Mouse (Mus musculus) liver (tissue): ENCODE data around the gene 3110082I17Rik.

Source experiments
- DNase-seq: peaks from one replicate; pipeline ENCODE4 v3.0.0-alpha.2; 2020; ENCODE audit warnings: mixed read lengths

3110082I17Rik gene

GRCm38 (mm10) chr5:139392219-139393196 is 67.8 kb downstream of the 3110082I17Rik start:
- DNase-seq = no peak

- DNase-seq = no peak
Observed at GRCm38 (mm10) chr5:139391309-139391990, 68.9 kb downstream of the 3110082I17Rik start.

DNA sequence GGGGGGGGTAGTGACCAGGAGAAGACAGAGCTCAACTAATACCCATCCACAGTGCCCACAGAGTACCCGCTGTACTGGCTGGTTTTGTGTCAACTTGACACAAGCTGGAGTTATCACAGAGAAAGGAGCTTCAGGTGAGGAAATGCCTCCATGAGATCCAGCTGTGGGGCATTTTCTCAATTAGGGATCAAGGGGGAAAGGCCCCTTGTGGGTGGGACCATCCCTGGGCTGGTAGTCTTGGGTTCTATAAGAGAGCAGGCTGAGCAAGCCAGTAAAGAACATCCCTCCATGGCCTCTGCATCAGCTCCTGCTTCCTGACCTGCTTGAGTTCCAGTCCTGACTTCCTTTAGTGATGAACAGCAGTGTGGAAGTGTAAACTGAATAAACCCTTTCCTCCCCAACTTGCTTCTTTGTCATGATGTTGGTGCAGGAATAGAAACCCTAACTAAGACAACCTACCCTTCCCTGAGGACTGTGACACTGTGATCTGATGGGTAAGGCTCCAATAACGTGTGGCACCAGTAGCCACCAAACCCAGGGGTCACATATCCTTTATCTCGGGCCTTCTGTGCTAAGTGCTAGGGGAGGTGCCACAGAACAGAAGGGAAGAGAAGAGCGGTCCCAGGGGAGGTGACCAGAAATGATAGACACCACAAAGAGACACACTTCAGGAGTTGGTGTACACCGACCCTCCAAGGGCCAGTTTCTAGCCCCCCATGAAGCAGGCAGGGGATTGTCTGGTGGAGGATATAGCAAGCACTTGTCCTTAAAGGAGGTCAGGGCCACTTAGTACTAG is 69.8 kb downstream of the 3110082I17Rik start:
- peak; percentile 58 for DNase-seq

GRCm38 (mm10) chr5:139389676-139390061 is 70.7 kb downstream of the 3110082I17Rik start:
- peak; percentile 93 for DNase-seq

DNA sequence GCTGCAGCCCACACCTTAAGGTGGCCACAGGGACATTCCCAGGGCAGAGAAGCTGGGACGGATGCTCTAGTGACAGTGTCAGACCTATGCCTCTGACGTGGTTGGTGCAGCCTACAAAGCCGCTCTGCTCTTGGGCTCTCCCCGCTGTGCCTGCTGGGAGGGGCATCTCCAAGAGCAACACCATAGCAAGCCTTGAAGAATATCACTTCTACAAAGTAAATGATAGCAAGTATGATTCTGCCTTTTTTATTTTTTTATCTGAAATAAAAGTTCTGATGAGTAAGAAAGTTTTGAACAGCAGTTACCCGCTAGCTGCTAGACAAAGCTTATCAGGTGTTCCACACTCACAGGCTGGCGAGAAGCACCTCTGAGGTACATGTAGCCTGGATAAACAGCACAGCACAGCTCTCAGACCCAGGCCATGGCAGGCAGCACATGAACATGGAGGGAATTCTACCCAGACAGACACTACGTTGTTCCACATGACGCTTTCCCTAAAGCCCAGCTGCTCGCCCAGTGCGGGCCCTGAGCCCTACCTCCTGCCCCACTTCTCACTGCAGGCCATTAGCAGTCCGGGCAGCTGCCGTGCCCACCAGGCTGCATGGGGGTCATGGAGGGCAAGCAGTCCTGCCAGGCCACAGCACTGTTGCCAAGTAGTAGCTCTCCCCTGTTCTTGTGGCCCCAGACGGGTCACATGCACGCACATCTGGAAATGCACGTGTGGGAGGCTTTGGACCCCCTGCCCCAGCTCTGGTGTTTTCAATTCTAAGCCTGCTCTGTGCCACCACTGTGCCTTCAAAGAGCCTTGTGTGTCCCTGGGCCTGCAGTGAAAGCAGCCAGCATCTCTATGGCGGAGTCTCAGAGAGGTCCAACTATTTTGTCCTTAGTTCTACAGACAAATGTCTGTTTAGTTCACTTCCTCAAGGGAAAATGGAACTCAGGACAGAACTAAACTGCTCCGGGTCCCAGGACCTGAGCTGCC is 71.3 kb downstream of the 3110082I17Rik start:
- peak; percentile 84 for DNase-seq

GRCm38 (mm10) chr5:139388195-139388570 is 72.1 kb downstream of the 3110082I17Rik start:
- DNase-seq = no peak

DNA sequence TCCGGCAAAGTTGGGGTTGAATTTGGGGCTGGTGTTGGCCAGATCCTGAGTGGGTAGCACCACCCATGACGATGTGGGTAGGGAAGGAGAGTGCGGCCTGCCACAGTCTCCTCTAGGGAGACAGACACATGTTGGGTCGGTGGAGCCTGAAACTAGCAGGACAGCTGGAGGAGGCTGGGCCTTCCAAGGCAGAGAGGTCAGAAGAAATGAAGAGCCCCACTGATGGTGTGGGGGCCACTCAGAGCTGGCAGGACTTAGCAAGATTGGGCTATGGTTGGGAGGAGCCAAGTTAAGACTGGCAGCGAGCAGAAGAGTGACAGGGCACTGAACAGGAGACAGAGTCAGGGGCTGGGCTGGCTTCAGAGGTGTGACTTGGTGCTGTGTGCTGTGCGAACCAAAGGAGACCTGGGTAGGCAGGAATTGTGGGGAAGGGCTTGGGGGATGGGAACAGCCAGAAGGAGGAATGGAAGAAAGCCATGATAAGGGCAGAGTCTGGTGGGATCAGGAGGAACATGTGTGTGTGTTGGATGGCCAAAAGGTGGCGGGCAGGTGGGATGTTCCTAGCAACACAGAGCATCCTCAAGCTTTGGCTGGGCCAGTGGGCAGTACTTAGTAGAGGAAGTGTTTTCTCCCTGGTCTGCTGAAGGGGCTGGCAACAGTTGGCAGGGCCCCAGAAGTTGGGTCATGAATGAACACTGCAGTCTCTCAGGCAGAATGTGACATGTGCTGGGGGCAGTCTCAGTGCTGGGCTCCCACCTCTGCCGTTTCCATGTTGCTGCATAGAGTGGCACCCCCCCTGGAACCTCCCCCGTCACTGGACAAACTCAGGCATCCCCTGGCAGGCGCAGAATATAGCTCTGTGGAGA is 72.8 kb downstream of the 3110082I17Rik start:
- peak; percentile 64 for DNase-seq

DNA sequence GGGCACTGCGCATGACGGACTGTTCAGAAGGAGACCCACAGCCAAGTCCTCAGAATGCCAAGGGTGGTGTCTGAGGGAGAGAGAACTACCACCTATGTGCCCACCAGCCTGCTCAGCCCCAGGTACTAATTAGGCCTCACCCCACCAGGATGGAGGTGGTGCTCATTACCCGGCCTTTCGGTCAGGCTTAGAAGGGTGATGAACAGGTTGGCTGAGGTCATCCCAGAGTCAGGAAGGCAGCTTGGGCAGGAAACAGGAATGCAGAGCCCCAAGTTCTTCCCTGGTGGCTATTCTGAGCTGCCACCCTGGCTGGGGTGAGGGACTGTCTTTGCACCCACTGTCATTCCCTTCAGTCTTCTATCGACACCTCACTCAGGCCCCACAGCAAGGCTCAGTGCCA is 74.3 kb downstream of the 3110082I17Rik start:
- DNase-seq = no peak

DNA sequence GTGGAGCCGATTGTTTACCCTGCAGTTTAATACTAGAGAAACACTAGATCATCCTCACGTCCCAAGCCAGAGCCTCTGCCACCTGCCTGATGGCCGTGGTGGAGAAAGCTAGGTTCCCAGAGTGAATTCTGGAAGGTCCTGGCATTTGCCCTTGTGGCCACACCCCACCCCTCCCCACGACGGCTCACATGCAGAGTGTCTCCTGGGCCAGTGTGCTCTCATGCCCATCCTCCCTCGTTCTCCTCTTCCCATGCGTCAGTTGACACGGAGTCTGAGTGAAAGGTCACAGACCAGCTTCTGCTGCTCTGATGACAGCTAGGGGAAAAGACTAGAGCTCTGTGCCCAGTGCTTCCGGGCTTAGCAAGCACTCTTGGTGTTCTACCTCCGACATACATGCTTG is 75.8 kb downstream of the 3110082I17Rik start:
- peak; percentile 59 for DNase-seq

- DNase-seq = no peak
Observed at GRCm38 (mm10) chr5:139383234-139383633, 77.1 kb downstream of the 3110082I17Rik start.

- DNase-seq = peak; percentile 88
Observed at GRCm38 (mm10) chr5:139382760-139383159, 77.6 kb downstream of the 3110082I17Rik start.

DNA sequence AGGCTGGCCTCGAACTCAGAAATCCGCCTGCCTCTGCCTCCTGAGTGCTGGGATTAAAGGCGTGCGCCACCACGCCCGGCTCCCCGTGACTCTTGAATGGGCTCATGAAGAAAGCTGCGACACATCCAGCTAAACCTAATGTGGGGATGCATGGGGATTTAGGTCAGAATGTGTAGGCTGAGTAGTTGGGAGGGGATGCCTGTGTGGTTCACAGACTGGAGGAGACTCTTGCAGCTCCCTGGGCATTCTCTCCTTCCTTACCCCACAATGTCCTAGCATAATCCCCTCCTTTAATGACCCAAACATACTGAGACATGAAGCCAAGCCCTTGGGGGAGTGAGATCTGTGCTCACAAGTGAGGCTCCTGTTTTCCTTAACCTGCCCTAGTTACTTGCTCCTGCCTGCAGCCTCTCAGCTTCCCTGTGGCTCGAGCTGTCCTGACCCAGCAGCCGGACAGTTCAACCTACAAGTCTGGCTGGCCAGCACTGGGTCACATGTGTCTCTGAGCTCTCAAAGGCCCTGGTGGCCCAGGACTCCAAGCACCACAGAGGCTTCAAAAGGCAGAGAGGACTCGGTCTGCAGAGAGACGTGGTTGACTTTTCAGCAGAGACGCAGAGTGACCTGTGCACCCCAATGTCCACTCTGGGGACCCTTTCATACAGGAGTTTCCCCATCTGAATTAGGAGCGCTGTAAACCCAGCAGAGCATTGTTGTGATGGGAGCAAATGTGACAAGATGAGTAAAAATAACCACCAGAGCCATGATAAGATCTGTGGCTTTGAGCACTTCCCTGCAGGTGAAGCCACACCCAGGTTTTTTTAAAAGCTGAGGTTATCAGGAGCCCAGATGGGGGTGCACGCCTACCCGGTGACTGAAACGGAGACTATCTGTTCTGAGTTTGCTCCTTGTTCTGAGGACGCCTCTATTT is 78.5 kb downstream of the 3110082I17Rik start:
- peak; percentile 89 for DNase-seq

DNA sequence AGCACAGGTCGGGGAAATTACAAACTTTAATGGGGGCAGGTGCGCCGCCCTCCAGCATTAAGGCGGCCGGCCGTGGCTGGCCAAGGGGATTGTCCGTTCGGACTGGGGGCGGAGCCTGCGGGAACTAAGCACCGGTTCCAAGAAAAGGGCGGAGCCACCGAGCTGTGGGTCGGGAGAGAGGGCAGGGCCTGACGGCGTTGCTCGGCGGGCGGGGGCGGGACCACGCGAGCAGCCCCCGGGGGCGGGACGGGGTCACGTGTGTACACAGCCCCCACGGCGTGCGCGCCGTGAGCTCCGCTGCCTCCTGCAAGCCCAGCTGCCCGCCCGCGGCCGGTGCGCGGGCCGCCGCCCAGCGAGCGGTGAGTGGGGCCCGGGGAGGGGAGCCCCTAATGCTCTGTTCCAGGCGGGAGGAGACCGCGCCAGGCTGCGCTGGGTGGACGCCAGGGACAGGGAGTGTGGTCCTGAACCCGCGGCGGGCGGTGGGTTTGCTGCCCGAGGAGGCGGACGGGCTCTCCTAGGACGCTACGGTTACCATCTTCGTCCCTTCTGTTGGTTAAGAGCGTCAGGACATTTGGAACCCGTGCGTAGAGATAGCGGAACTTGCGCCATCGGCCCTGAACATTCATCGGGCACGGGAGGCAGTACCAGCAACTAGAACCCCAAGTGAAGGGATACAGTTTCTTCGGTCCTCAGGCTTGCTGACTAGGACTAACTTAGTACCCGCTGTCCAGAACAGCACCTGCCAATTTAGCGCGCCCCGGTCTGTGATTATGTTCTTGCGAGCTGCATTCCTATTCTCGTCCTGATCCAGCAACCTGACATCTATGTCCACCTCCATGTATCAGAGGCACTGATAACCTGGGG is 79.7 kb downstream of the 3110082I17Rik start:
- peak; percentile 99 for DNase-seq

DNA sequence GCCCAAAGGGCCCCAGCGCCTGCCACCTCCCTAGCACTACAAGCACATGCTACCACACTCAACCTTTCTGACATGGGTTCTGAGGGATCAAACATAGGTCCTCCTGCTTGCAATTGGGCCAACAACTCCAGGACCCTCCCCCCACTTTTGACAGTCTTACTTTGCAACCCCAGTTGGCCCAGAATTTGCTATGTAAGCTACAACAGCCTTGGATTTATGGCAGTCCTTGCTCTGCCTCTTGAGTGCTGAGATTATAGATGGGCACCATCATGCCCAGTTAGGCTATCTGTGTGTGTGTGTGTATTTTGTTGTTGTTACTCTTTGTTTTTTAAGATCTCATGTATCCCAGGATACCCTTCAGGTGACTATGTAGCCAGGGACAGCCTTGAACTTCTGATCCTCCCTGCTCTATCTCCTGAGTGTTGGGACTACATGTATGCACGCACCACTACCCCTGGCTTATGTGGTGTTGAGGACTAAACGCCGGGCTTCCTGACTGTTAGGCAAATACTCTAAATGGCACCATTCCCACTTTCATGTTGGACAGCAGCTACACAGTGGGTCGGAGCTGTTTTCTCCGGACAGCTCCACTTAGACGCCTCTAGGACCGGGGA is 80.4 kb downstream of the 3110082I17Rik start:
- DNase-seq = no peak

DNA sequence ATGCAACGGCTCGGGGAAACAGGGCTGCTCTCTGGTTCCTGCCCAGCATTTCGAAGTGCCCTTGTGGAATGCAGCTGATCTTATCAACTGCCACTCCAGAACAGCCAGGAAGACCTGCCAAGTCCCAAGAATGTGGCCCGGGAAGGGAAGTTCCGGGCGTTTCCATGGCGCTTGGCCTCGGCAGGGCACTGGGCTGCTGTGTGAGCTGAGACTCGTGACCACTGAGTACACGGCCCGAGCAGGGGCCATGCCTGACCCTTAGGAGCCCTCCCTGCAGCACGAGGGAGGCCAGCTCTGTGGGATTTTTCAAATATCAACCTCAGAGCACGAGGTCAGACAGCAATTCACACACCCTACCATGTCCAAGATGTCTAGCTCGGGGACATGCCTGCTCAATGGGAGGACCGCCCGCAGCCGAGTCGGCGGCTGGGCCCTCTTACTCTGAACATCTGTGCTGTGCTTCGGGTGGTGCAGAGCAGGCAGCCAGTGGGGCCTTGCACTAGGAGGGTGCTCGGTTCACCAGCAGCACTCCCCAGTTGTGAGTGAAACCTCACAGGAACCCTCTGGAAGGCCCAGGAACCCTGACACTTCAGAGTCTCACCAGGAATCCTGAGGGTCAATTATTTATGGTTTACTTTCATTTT is 81.2 kb downstream of the 3110082I17Rik start:
- DNase-seq = peak; percentile 62

GRCm38 (mm10) chr5:139378271-139378556 is 82.1 kb downstream of the 3110082I17Rik start:
- no peak for DNase-seq

DNA sequence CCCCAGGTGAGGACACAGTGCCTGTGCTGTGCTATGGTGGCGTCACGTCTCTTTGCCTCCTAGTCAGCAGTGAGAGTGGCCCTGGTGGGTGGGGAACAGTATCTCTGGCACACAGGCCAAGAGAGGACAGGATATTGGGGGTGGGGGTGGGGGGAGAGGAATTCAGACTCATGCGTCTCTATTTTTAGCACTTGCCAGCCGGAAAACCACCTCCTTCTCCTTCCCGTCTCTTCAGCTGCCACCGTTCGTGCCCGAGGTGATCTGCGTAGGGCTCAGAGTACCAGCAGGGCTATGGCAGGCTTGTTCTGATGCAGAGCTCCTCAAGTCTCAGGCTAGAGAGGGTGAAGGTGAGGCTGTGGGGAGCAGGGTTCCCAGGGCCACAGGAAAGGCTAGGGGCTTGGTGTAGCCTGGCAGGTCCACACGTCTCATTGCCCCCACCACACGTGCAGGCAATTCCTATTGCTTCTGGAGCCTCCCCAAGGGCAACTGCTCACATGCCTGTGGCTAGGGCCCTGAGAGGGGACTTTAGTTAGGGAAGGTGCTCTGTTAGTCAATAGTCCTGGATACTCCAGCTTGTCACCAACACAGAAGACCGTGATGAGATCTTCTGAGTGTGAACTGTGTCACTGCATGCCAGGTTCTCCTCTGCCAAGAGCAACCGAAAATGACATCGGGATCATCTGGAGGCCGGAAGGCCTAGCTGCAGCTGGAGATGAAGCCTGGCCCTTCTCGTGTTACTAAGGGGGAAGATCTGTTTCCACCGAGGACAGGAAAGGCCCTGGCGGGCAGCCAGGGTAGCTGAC is 82.7 kb downstream of the 3110082I17Rik start, which contains the start of gene Gpr146:
Gene Gpr146 (plus strand): TSS at position 230 of the 803 bp plus-strand sequence.
- DNase-seq = peak; percentile 71
